Mouse (Mus musculus) limb, embryonic 11.5 days (tissue): Measurements from ENCODE around the gene Cul9. TPM values are rescaled to one million over a fixed set of nuclear protein-coding genes. Genes with fewer than 3 reads are reported as not detected.
"Not testable (repeated sequence)": the region's sequence is repeated elsewhere in the genome, so short reads cannot be mapped to it uniquely, and the experiment has no call there.

Experiments
- ATAC-seq: fragments of 200-750 bp; cut with Nextera tagmentation; 2 replicates; pipeline ENCODE4 v1.8.0; 2017; ENCODE audit warnings: low read depth; ENCODE audit not compliant: insufficient number of reproducible peaks, low FRiP score, low TSS enrichment
- DNase-seq: peaks from one replicate; pipeline ENCODE4 v3.0.0-alpha.2; 2015; ENCODE audit warnings: low spot score
- H3K27ac ChIP-seq: fragments of 300-500 bp; sonication (generic); replicated peaks from 2 replicates; pipeline ENCODE4 v1.5.1; 2014; ENCODE audit warnings: low read depth, mild to moderate bottlenecking, low read length
- H3K27me3 ChIP-seq: fragments of 300-500 bp; sonication (generic); 2 replicates; pipeline ENCODE4 v1.6.1; 2014; ENCODE audit warnings: mild to moderate bottlenecking, low read length, mixed read lengths; ENCODE audit not compliant: control insufficient read depth, insufficient read depth
- H3K36me3 ChIP-seq: fragments of 300-500 bp; sonication (generic); 2 replicates; pipeline ENCODE4 v1.6.1; 2014; ENCODE audit warnings: mild to moderate bottlenecking, low read length, moderate library complexity, mixed read lengths; ENCODE audit not compliant: control insufficient read depth, insufficient read depth
- H3K4me1 ChIP-seq: fragments of 300-500 bp; sonication (generic); 2 replicates; pipeline ENCODE4 v1.6.1; 2014; ENCODE audit warnings: low read length, mixed read lengths; ENCODE audit not compliant: control insufficient read depth, insufficient read depth
- H3K4me2 ChIP-seq: fragments of 300-500 bp; sonication (generic); 2 replicates; pipeline ENCODE4 v1.6.1; 2014; ENCODE audit warnings: low read depth, mild to moderate bottlenecking, moderate library complexity; ENCODE audit not compliant: severe bottlenecking
- H3K4me3 ChIP-seq: fragments of 300-500 bp; sonication (generic); 2 replicates; pipeline ENCODE4 v1.5.1; 2014; ENCODE audit warnings: low read depth, low read length
- H3K9ac ChIP-seq: fragments of 300-500 bp; sonication (generic); 2 replicates; pipeline ENCODE4 v1.6.1; 2014; ENCODE audit warnings: mild to moderate bottlenecking, low read length
- H3K9me3 ChIP-seq: fragments of 300-500 bp; sonication (generic); 2 replicates; pipeline ENCODE4 v1.6.1; 2016; ENCODE audit warnings: low read length; ENCODE audit not compliant: control insufficient read depth
- WGBS: fragments of 180-500 bp; shearing (Covaris S2); extraction: QIAGEN DNeasy Blood & Tissue Kit; methylation state at CpG from one replicate; pipeline ENCODE4 v1.1.7; 2014; 5-methylcytosine and 5-hydroxymethylcytosine counted together
- polyA plus RNA-seq: library from polyadenylated mRNA; unstranded; fragments of >200 nt; fragmentation: Nextera tagmentation; extraction: Ambion mirVana; gene quantifications from 2 replicates; pipeline ENCODE4 v1.2.1, GENCODE M21; 2014

Cul9 gene
- polyA plus RNA-seq, 1 experiment from 2014 or later: 3.9 TPM

DNA sequence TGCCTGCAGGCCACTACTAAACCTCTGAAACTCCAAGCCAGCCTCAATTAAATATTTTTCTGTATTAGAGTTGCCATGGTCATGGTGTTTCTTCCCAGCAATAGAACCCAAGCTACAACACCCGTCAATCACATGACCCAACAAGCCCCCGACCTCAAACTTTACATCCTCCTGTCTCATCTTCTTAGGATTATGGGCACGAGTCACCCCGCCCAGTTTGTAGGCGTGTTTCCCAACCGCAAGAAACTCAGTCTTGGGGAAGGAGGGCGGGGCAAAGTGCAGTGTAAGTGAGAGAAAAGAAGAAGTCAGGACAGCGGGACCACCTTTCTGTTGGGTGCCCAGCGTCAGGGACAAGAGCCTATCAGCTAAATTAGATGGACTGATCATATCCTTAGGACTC, 42.0 kb upstream of the Cul9 start:
- no peak overlapping the region for H3K9ac ChIP-seq
- H3K27me3 ChIP-seq: no peaks in the 10 kb centered on the region
- ATAC-seq: no peak
- H3K4me3 ChIP-seq: no peak overlapping the region
- DNase-seq: no peak
- no peak overlapping the region for H3K4me2 ChIP-seq
- WGBS: 88% methylated on average over 9 of the region's 9 CpGs
- peaks cover 20% of the 10 kb centered on the region for H3K36me3 ChIP-seq
- no peaks in the 10 kb centered on the region for H3K9me3 ChIP-seq
- H3K4me1 ChIP-seq: no peaks in the 10 kb centered on the region
- no peak overlapping the region for H3K27ac ChIP-seq

DNA sequence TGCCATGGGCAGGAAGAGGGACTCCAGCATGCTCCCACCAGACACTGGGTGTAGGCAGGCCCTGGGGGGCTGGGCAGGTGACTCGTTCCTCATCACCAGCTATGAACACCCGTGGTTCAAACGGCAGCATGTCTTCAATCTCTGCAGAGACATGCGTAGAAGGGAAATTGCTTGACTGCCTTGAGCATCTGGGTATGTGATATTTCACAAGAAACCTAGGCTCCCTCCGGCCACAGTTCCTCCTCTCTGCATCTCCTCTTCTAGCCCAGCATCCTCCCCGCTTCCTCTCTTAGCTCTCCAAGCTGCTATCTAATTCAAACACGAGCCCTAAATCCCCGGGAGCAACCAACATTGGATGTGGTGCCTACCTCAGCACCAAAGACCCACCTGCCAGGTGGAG, 40.1 kb upstream of the Cul9 start:
- DNase-seq (no peak), ATAC-seq (no peak)
- no peak overlapping the region for H3K27ac ChIP-seq
- H3K4me3 ChIP-seq: no peak overlapping the region
- H3K4me2 ChIP-seq: no peak overlapping the region
- no peak overlapping the region for H3K9ac ChIP-seq
- 90% methylated on average over 8 of the region's 8 CpGs for WGBS
- H3K36me3 ChIP-seq: peaks cover 28% of the 10 kb centered on the region
- no peaks in the 10 kb centered on the region for H3K27me3 ChIP-seq
- no peaks in the 10 kb centered on the region for H3K9me3 ChIP-seq
- H3K4me1 ChIP-seq: no peaks in the 10 kb centered on the region

DNA sequence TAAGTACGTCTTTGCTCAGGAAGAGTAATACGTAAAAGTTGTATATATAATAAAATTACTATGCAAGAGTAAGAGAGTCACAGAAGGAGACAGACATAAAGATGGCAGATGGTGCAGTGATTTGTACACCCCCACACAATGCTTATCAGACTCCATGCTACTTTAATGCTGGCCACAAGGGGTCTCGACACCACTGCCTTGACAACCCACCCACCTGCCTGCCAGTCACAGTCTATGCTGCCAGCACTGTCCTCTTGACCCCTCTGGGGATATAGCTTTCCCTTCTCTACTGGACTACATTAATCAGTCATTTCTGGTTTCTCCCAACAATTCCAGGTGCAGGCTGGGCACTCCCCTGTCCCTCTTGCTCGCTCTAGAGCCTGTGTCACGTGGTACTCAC, 32.5 kb upstream of the Cul9 start:
- H3K36me3 ChIP-seq: peaks cover 35% of the 10 kb centered on the region
- H3K9ac ChIP-seq: no peak overlapping the region
- ATAC-seq (no peak), DNase-seq (no peak)
- H3K4me1 ChIP-seq: no peaks in the 10 kb centered on the region
- WGBS: 82% methylated on average over 5 of the region's 5 CpGs
- no peak overlapping the region for H3K4me2 ChIP-seq
- no peaks in the 10 kb centered on the region for H3K9me3 ChIP-seq
- no peaks in the 10 kb centered on the region for H3K27me3 ChIP-seq
- H3K27ac ChIP-seq: no peak overlapping the region
- H3K4me3 ChIP-seq: no peak overlapping the region

DNA sequence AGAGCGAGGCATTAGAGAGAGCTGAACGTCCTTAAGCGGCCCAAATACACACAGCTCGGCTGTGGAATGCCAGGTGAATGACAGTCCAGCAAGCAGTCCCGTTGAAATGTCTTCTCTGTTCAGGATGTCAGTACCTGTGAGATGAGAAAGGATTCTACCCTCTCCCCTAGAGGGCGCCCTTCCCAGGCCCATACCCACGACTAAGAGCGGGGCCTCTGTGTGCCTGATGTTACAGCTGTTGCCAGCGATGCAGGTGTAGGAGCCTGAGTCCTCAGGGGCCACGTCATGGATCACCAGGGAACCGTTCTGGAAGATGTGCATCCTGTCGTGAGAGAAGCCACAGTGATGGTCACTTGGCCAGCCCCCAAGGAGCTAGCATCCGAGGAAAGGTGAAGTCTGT, 29.9 kb upstream of the Cul9 start:
- H3K4me2 ChIP-seq: no peak overlapping the region
- no peak overlapping the region for H3K27ac ChIP-seq
- DNase-seq (no peak), ATAC-seq (no peak)
- no peak overlapping the region for H3K9ac ChIP-seq
- no peaks in the 10 kb centered on the region for H3K27me3 ChIP-seq
- no peaks in the 10 kb centered on the region for H3K4me1 ChIP-seq
- 89% methylated on average over 13 of the region's 13 CpGs for WGBS
- H3K9me3 ChIP-seq: no peaks in the 10 kb centered on the region
- no peak overlapping the region for H3K4me3 ChIP-seq
- peaks cover 36% of the 10 kb centered on the region for H3K36me3 ChIP-seq

DNA sequence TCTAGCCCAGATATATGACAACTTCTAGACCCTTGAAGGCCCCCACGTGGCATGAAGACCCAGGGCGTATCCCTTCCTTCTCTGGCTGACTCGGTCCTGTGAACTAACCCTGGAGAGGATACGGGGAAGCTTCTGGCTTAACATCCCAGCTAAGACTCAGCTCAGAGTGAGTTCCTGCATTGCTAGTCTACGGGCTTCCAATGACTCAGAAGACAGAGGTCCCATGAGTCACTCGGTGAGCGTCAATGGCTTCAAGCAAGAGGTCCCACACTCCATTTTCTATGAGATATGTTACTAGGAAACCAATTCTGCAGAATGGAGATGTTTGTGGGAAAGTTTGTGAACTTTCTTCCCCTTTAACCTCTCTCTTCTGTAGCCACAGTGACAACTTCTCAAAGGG, 28.3 kb upstream of the Cul9 start:
- no peaks in the 10 kb centered on the region for H3K4me1 ChIP-seq
- no peak overlapping the region for H3K4me3 ChIP-seq
- no peak overlapping the region for H3K4me2 ChIP-seq
- H3K9ac ChIP-seq: no peak overlapping the region
- no peaks in the 10 kb centered on the region for H3K9me3 ChIP-seq
- DNase-seq: no peak
- peaks cover 26% of the 10 kb centered on the region for H3K36me3 ChIP-seq
- no peaks in the 10 kb centered on the region for H3K27me3 ChIP-seq
- H3K27ac ChIP-seq: no peak overlapping the region
- WGBS: 93% methylated on average over 7 of the region's 7 CpGs
- ATAC-seq: no peak

DNA sequence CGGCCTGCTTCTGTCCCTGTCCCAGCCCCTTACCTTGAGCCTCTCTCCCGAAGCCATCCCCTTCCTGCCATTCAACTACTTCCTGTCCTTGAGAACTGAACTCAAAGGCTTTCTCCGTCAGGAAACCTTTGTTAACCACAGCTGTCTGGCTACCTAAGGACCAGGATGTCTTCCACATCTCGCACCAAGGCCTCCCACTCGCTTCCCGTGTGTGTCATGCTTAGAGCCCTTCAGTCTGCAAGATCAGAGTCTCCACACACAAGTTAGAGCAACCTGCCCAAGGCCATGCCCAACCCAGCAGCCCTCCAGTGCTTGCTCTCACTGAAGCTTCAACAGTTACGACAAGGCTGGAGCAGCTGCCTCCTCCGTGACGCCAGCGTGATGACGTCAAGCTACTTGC, 24.8 kb upstream of the Cul9 start:
- ATAC-seq (no peak), DNase-seq (no peak)
- H3K27ac ChIP-seq: no peak overlapping the region
- H3K4me2 ChIP-seq: no peak overlapping the region
- no peaks in the 10 kb centered on the region for H3K27me3 ChIP-seq
- 92% methylated on average over 11 of the region's 11 CpGs for WGBS
- H3K9me3 ChIP-seq: no peaks in the 10 kb centered on the region
- no peak overlapping the region for H3K4me3 ChIP-seq
- H3K9ac ChIP-seq: no peak overlapping the region
- peaks cover 24% of the 10 kb centered on the region for H3K36me3 ChIP-seq
- no peaks in the 10 kb centered on the region for H3K4me1 ChIP-seq

DNA sequence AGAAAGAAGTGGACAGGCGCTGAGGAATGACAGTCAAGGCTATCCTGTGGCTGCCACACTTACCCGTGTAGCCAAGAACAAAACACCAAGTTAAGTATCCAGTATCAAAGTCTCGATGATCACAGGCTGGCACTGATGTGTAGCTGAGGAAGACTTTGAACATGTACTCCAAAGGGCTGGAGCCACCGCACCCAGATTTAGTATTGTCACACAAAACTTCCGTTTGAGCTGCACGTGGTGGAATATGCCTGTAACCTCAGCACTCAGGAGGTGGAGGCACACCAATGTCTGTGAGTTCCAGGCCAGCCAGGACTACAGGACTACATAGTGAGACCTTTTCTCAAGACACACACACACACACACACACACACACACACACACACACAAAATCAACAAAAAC, 13.0 kb upstream of the Cul9 start:
- no peak for ATAC-seq
- Histone ChIP-seq H3K4me1 (peaks cover 11% of the 10 kb centered on the region), H3K9ac (no peak overlapping the region), H3K27me3 (no peaks in the 10 kb centered on the region), H3K4me3 (no peak overlapping the region), H3K4me2 (no peak overlapping the region), H3K27ac (no peak overlapping the region), H3K9me3 (no peaks in the 10 kb centered on the region), H3K36me3 (peaks cover 7% of the 10 kb centered on the region)
- 94% methylated on average over 6 of the region's 6 CpGs for WGBS
- DNase-seq: no peak

DNA sequence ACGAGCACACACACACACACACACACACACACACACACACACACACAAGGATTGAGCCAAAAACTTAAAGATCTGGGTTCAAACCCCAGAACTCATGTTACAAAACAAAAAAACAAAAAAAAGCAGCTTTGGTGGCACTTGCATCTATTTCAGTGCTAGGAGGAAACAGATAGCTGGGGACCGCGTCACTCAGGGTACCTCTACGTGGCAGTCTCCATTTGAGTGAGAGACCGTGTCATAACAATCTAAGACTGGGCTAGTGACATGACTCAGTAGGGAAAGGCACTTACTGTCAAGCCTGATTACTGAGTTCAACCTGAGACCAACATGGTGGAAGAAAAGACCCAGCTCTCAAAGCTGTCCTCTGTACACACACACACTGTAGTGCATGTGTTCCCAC, 12.0 kb upstream of the Cul9 start:
- Histone ChIP-seq H3K4me3 (no peak overlapping the region), H3K9me3 (no peaks in the 10 kb centered on the region), H3K27ac (no peak overlapping the region), H3K27me3 (no peaks in the 10 kb centered on the region), H3K4me1 (peaks cover 21% of the 10 kb centered on the region), H3K9ac (no peak overlapping the region), H3K36me3 (no peaks in the 10 kb centered on the region; the same call in 1 of the 2 replicates), H3K4me2 (no peak overlapping the region)
- WGBS: 82% methylated on average over 5 of the region's 5 CpGs
- DNase-seq (no peak), ATAC-seq (no peak)

DNA sequence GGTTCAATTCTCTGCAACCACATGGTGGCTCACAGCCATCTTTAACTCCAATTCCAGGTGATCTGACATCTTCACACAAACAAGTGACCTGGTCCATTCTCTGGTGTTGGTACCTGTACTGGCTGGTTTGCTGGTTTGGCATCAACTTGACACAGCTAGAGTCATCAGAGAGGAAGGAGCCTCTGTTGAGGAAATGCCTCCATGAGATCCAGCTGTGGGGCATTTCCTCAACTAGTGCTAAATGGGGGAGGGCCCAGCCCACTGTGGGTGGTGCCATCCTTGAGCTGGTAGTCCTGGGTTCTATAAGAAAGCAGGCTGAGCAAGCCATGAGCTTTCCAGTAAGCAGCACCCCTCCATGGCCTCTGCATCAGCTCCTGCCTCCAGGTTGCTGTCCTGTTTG, 11.1 kb upstream of the Cul9 start:
- not testable (repeated sequence) for H3K9me3 ChIP-seq, H3K27ac ChIP-seq, DNase-seq, ATAC-seq, H3K27me3 ChIP-seq, H3K4me3 ChIP-seq, H3K36me3 ChIP-seq, H3K9ac ChIP-seq
- Histone ChIP-seq H3K4me2 (peak overlapping the region; percentile 72; the same call in 1 of the 2 replicates), H3K4me1 (peaks cover 27% of the 10 kb centered on the region)
